Mouse (Mus musculus) testis, postnatal 14 days (tissue): ENCODE measurements at regions not wholly inside any gene's neighbourhood (a gene's known extent, or its start where the extent isn't known, plus 50 kb on each side); places are given as distances from the start of the nearest gene placed in this dataset.
"Not testable (repeated sequence)": the region's sequence is repeated elsewhere in the genome, so short reads cannot be mapped to it uniquely, and the experiment has no call there.

Experiments used
- DNase-seq: peaks from one replicate; pipeline ENCODE4 v3.0.0; 2021; ENCODE audit warnings: low spot score

GRCm38 (mm10) chr16:51169294-51169693, 578.3 kb upstream of the Ccdc54 start:
- no peak for DNase-seq

GRCm38 (mm10) chr16:51160768-51161167, 569.8 kb upstream of the Ccdc54 start:
- no peak for DNase-seq

GRCm38 (mm10) chr16:51138575-51138974, 547.6 kb upstream of the Ccdc54 start:
- no peak for DNase-seq

- DNase-seq = no peak
These were observed 528.9 kb upstream of the Ccdc54 start for GRCm38 (mm10) chr16:51119835-51120234.

GRCm38 (mm10) chr16:51118365-51118764, 527.4 kb upstream of the Ccdc54 start:
- no peak for DNase-seq

- no peak for DNase-seq
These were observed 526.9 kb upstream of the Ccdc54 start for GRCm38 (mm10) chr16:51117836-51118235.

- no peak for DNase-seq
These were observed 518.9 kb upstream of the Ccdc54 start for GRCm38 (mm10) chr16:51109864-51110263.

GRCm38 (mm10) chr16:51107421-51107820, 516.5 kb upstream of the Ccdc54 start:
- DNase-seq = no peak

GRCm38 (mm10) chr16:51086556-51086955, 495.6 kb upstream of the Ccdc54 start:
- no peak for DNase-seq

- no peak for DNase-seq
These were observed 489.2 kb upstream of the Ccdc54 start for GRCm38 (mm10) chr16:51080146-51080545.

- no peak for DNase-seq
These were observed 457.7 kb upstream of the Ccdc54 start for GRCm38 (mm10) chr16:51048650-51049049.

- DNase-seq = no peak
These were observed 457.2 kb upstream of the Ccdc54 start for GRCm38 (mm10) chr16:51048169-51048568.

GRCm38 (mm10) chr16:51041311-51041710, 450.4 kb upstream of the Ccdc54 start:
- no peak for DNase-seq

- no peak for DNase-seq
These were observed 411.9 kb upstream of the Ccdc54 start for GRCm38 (mm10) chr16:51002876-51003275.

- DNase-seq = no peak
These were observed 373.4 kb upstream of the Ccdc54 start for GRCm38 (mm10) chr16:50964395-50964794.

GRCm38 (mm10) chr16:50944091-50944490, 353.1 kb upstream of the Ccdc54 start:
- no peak for DNase-seq

GRCm38 (mm10) chr16:50943581-50943980, 352.6 kb upstream of the Ccdc54 start:
- DNase-seq = not testable (repeated sequence)

- DNase-seq = no peak
These were observed 351.3 kb upstream of the Ccdc54 start for GRCm38 (mm10) chr16:50942291-50942690.

GRCm38 (mm10) chr16:50939316-50939715, 348.4 kb upstream of the Ccdc54 start:
- DNase-seq = no peak

- DNase-seq = no peak
These were observed 316.8 kb upstream of the Ccdc54 start for GRCm38 (mm10) chr16:50907732-50908131.

- no peak for DNase-seq
These were observed 308.2 kb upstream of the Ccdc54 start for GRCm38 (mm10) chr16:50899151-50899550.

GRCm38 (mm10) chr16:50877926-50878325, 287.0 kb upstream of the Ccdc54 start:
- no peak for DNase-seq

GRCm38 (mm10) chr16:50871318-50871717, 280.4 kb upstream of the Ccdc54 start:
- no peak for DNase-seq

GRCm38 (mm10) chr16:50863565-50863964, 272.6 kb upstream of the Ccdc54 start:
- DNase-seq = no peak

- no peak for DNase-seq
These were observed 268.6 kb upstream of the Ccdc54 start for GRCm38 (mm10) chr16:50859513-50859912.
